Comparison of ENCODE assay signal across 8 mouse cellular contexts in the genomic region with DNA sequence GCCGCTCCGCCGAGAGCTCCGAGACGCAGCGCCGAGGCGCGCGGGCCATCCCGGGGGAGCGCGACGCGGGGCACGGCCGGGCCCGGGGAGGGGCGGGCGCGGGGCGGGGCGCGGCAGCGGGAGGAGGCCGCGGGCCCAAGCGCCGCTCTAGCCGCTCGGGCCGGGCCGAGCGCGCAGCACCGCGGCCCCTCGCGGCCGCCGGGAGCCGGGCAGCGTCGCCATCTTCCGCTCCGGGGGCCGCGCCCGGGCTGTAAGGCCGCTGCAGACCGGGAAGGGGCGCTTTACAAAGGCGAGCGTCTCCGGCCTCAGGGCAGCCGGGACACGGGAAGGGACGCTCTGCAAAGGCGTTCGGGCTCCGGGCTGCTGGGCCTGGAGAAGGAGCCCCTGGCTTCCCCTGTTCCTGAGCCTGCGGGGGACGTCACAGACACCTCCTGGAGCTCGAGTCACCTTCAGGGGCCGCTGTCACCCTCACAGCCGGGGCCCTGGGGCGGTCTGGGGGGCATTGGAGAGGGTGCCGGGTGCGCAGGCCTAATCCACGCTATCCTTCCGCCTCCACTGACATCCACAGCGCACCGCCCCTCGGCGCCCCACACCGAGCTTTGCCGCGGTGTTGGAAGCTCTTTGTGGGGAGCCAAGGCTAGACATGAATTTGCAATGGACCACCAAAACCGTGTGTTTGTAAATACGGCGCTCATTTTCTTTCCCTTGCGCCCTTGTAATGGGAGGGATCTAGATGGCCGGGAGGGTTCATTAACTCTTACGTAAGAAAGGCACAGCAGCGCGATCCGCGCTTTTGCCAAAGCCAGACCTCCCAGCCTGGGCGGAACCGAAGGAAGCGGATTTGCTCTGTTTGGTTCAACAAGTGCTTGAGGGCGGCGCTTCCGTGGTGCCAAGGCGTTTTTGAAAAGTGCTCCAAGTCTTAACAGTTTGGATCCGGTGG. TPM values are rescaled to one million over a fixed set of nuclear protein-coding genes. Genes with fewer than 3 reads are reported as not detected.
A peak's percentile ranks its signal among the peaks of the same experiment; 100 is the strongest.
DNase-seq lines count a peak whose midpoint lies in the region; ATAC-seq lines count a peak whose summit lies in the region.

A gene (minus strand): TSS at position 149 of the 940 bp plus-strand sequence.

- peak; percentile 82 for ATAC-seq in hindbrain, embryonic 14.5 days (ENCODE audit: low FRiP score)

- H3K27ac ChIP-seq in hindbrain, embryonic 14.5 days = peak within 1 kb of the TSS; percentile 98

- under 1% methylated on average over 84 of the region's 96 CpGs for WGBS in hindbrain, embryonic 14.5 days

- DNase-seq in T-cell, adult 2 months (ENCODE audit: low spot score) = peak; percentile 32
- peak; percentile 88 for DNase-seq in cerebellum, postnatal 36 days
- DNase-seq in frontal cortex, postnatal 36 days (ENCODE audit: low spot score in 2 of 2) = peak; percentile 88 to 94
- peak; percentile 86 for DNase-seq in hindbrain, embryonic 14.5 days (ENCODE audit: low spot score)
- DNase-seq in layer of hippocampus, postnatal 36 days = peak; percentile 88 to 89
- DNase-seq in lung, postnatal 25 days (ENCODE audit: low spot score) = peak; percentile 96
- peak; percentile 69 for DNase-seq in retina, adult 2 months (ENCODE audit: low read depth, low spot score)
- peak; percentile 56 for DNase-seq in thymus, postnatal 25 days

- no peaks in the 10 kb centered on the region for H3K36me3 ChIP-seq in hindbrain, embryonic 14.5 days (replicated peaks; ENCODE audit: control insufficient read depth, insufficient read depth)

- H3K4me3 ChIP-seq in hindbrain, embryonic 14.5 days (replicated peaks; ENCODE audit: low read length) = peak within 1 kb of the TSS; percentile 90

- peak within 1 kb of the TSS; percentile 93 for H3K4me2 ChIP-seq in hindbrain, embryonic 14.5 days (replicated peaks)

- H3K27me3 ChIP-seq in hindbrain, embryonic 14.5 days (ENCODE audit: control insufficient read depth, insufficient read depth, low read length) = no peaks in the 10 kb centered on the region

- peaks cover 18% of the 10 kb centered on the region for H3K4me1 ChIP-seq in hindbrain, embryonic 14.5 days (replicated peaks; ENCODE audit: control insufficient read depth, insufficient read depth, low read length)

- H3K9me3 ChIP-seq in hindbrain, embryonic 14.5 days (ENCODE audit: control insufficient read depth, low read length) = no peaks in the 10 kb centered on the region

- H3K9ac ChIP-seq in hindbrain, embryonic 14.5 days = peak within 1 kb of the TSS; percentile 90

RNA-seq across cellular contexts. Expression of the gene that starts here (rescaled TPM):
- polyA plus RNA-seq in hindbrain, embryonic 14.5 days (2014; fragmentation: Nextera tagmentation; extraction: Ambion mirVana) = 14.3 and 15.0 TPM in 2 replicates
- total RNA-seq in layer of hippocampus, postnatal 36 days (2021) = 10 to 100 TPM; 17.8 to 19.0 TPM

Comparison
In these comparisons a context has a peak if more than half of its experiments do, and no peak if none do; other contexts are left out.
1. Peak in every context shown above with its lines: DNase-seq, ATAC-seq, H3K4me3 ChIP-seq and H3K27ac ChIP-seq.
2. DNase-seq: peak in every context shown above with its lines; median percentile 96 in lung, postnatal 25 days; 91 in frontal cortex, postnatal 36 days; 88 in layer of hippocampus, postnatal 36 days; 88 in cerebellum, postnatal 36 days; 86 in hindbrain, embryonic 14.5 days; 69 in retina, adult 2 months; 56 in thymus, postnatal 25 days; 32 in T-cell, adult 2 months.